Mouse (Mus musculus): Measurements from ENCODE around the gene Cd8b1.
"Not testable (repeated sequence)": the region's sequence is repeated elsewhere in the genome, so short reads cannot be mapped to it uniquely, and the experiment has no call there.

Gene Cd8b1

GRCm38 (mm10) chr6:71322491-71322921, at the start of gene Cd8b1:
TSS of gene Cd8b1 (plus strand) at chr6:71322788.
- DNase-seq (ENCODE audit: low read depth, low spot score), result no peak

- DNase-seq (ENCODE audit: low read depth, low spot score), result no peak
These were observed 48.9 kb upstream of the Cd8b1 start for GRCm38 (mm10) chr6:71273715-71274114.

- DNase-seq (ENCODE audit: low read depth, low spot score), result no peak
These were observed 48.0 kb upstream of the Cd8b1 start for GRCm38 (mm10) chr6:71274621-71275020.

- peak; percentile 22 for DNase-seq (ENCODE audit: low read depth, low spot score)
These were observed 43.2 kb upstream of the Cd8b1 start for GRCm38 (mm10) chr6:71279418-71279817.

- DNase-seq (ENCODE audit: low read depth, low spot score), result no peak
These were observed 29.1 kb upstream of the Cd8b1 start for GRCm38 (mm10) chr6:71293509-71293908.

- DNase-seq (ENCODE audit: low read depth, low spot score), result no peak
These were observed 27.3 kb upstream of the Cd8b1 start for GRCm38 (mm10) chr6:71295303-71295702.

- no peak for DNase-seq (ENCODE audit: low read depth, low spot score)
These were observed 24.5 kb upstream of the Cd8b1 start for GRCm38 (mm10) chr6:71298051-71298450.

- peak; percentile 36 for DNase-seq (ENCODE audit: low read depth, low spot score)
These were observed 23.8 kb upstream of the Cd8b1 start for GRCm38 (mm10) chr6:71298751-71299150.

- DNase-seq (ENCODE audit: low read depth, low spot score), result peak; percentile 19
These were observed 20.4 kb upstream of the Cd8b1 start for GRCm38 (mm10) chr6:71302097-71302731.

- no peak for DNase-seq (ENCODE audit: low read depth, low spot score)
These were observed 15.1 kb upstream of the Cd8b1 start for GRCm38 (mm10) chr6:71307486-71307885.

GRCm38 (mm10) chr6:71321826-71322283, 733 bp upstream of the Cd8b1 start, which contains the start of gene Smyd1:
TSS of gene Smyd1 (minus strand) at chr6:71322233.
- no peak for DNase-seq (ENCODE audit: low read depth, low spot score)

GRCm38 (mm10) chr6:71324816-71325215, 2.2 kb downstream of the Cd8b1 start:
- no peak for DNase-seq (ENCODE audit: low read depth, low spot score)

- no peak for DNase-seq (ENCODE audit: low read depth, low spot score)
These were observed 7.3 kb downstream of the Cd8b1 start for GRCm38 (mm10) chr6:71329881-71330280.

- no peak for DNase-seq (ENCODE audit: low read depth, low spot score)
These were observed 7.9 kb downstream of the Cd8b1 start for GRCm38 (mm10) chr6:71330486-71330885.

GRCm38 (mm10) chr6:71331491-71331890, 8.9 kb downstream of the Cd8b1 start:
- DNase-seq (ENCODE audit: low read depth, low spot score), result not testable (repeated sequence)

GRCm38 (mm10) chr6:71332236-71332965, 9.8 kb downstream of the Cd8b1 start:
- no peak for DNase-seq (ENCODE audit: low read depth, low spot score)

GRCm38 (mm10) chr6:71333031-71333430, 10.4 kb downstream of the Cd8b1 start:
- no peak for DNase-seq (ENCODE audit: low read depth, low spot score)

- peak; percentile 9 for DNase-seq (ENCODE audit: low read depth, low spot score)
These were observed 11.1 kb downstream of the Cd8b1 start for GRCm38 (mm10) chr6:71333578-71334273.

GRCm38 (mm10) chr6:71337666-71338065, 15.1 kb downstream of the Cd8b1 start:
- DNase-seq (ENCODE audit: low read depth, low spot score), result no peak

GRCm38 (mm10) chr6:71338941-71339340, 16.4 kb downstream of the Cd8b1 start:
- DNase-seq (ENCODE audit: low read depth, low spot score), result no peak

- DNase-seq (ENCODE audit: low read depth, low spot score), result no peak
These were observed 16.8 kb downstream of the Cd8b1 start for GRCm38 (mm10) chr6:71339351-71339750.

- DNase-seq (ENCODE audit: low read depth, low spot score), result no peak
These were observed 18.6 kb downstream of the Cd8b1 start for GRCm38 (mm10) chr6:71341179-71341578.

Data from brain, adult 2 months (tissue).